Mouse (Mus musculus) ES-E14 (cell line): ENCODE measurements around the gene Zfp872.

ENCODE experiments used
- CHD2 ChIP-seq: IDR thresholded peaks from 2 replicates; pipeline ENCODE4 v1.6.1; 2014; ENCODE audit warnings: mild to moderate bottlenecking, low read depth, low read length, inconsistent platforms
- MAFK ChIP-seq: IDR thresholded peaks from 2 replicates; pipeline ENCODE4 v1.6.1; 2014; ENCODE audit warnings: mild to moderate bottlenecking, low read depth, low read length, inconsistent platforms; ENCODE audit not compliant: insufficient read depth
- ZC3H11A ChIP-seq: IDR thresholded peaks from 2 replicates; pipeline ENCODE4 v1.6.1; 2012; ENCODE audit warnings: low read depth, mild to moderate bottlenecking, inconsistent platforms, low read length, borderline replicate concordance

- no peak for TF ChIP-seq MAFK
- no peak for TF ChIP-seq ZC3H11A
- TF ChIP-seq CHD2 = no peak
Observed at GRCm38 (mm10) chr9:22216705-22217104, 28.8 kb downstream of the Zfp872 start.
